Mouse (Mus musculus): ENCODE data around the gene Gm45233.

Gene Gm45233

DNA sequence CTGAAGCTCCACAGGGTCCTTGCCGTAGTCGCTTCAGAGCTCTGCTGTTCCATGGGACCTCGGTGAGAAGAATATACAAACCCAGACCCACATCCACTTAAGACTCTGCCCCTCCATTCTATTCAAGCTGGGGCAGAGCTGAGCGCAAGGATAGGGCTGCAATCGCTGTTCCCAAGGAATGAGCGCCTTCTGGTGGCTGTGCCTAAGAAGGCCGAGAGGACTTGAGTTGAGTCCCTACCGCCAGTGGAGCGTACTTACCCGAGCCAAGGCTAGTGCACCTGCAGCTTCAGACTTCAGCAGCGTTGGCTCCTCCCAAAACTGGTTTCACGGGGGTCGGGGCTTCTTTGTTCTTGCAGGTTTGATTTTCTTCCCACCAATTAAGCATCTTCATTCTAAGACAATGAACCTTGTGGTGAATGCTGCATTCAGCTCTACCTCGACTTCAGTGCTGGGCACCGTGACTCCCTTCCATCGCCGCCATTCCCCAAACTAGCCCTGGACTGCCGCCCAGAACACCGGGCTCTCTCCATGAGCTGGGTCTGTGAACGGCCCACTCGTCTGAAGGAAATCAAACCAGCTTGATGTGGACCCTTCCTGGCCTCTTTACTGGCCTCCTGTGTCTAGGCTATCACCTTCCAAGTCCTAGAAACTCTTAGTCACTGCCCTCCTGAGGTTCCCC, 51.6 kb downstream of the Gm45233 start:
- no peak for DNase-seq (ENCODE audit: low read depth, low spot score)

GRCm38 (mm10) chr7:43511707-43512478, 68.0 kb downstream of the Gm45233 start:
- no peak for DNase-seq (ENCODE audit: low read depth, low spot score)

DNA sequence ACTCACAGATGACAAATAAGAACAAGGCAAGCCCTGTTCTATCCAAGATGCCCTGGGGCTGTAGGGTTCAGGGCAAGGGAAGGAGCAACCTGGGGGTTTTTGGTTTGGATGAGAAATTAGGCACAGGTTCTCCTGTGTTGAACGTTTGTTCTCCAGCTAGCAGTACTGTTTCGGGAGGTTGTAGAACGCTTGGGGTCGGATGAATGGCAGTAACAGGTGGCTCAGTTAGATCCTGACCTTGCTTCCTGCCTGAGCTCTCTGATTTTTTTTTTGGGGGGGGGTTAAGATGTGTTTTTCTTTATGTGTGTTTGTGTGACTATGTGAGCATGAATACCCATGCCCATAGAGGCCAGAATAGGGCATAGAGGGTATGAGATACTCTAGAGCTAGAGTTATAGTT, 68.6 kb downstream of the Gm45233 start:
- no peak for DNase-seq (ENCODE audit: low read depth, low spot score)
